Mouse (Mus musculus) bone marrow macrophage, adult 2 months (primary cell): ENCODE data around the gene Kcnh1. TPM values are rescaled to one million over a fixed set of nuclear protein-coding genes. Genes with fewer than 3 reads are reported as not detected.

Experiments used
- H3K27ac ChIP-seq: 2 replicates; pipeline ENCODE4 v1.5.1; 2012; ENCODE audit warnings: low read depth, low read length; ENCODE audit not compliant: insufficient read depth
- H3K4me1 ChIP-seq: 2 replicates; pipeline ENCODE4 v1.6.1; 2012; ENCODE audit warnings: low read length; ENCODE audit not compliant: control insufficient read depth, insufficient read depth
- H3K4me3 ChIP-seq: 2 replicates; pipeline ENCODE4 v1.5.1; 2012; ENCODE audit warnings: mild to moderate bottlenecking, low read length, moderate library complexity; ENCODE audit not compliant: insufficient read depth
- CTCF ChIP-seq: IDR thresholded peaks from 2 replicates; pipeline ENCODE4 v1.5.1; 2012; ENCODE audit warnings: low read depth, mild to moderate bottlenecking, low read length, moderate library complexity
- POLR2A ChIP-seq: IDR thresholded peaks from 2 replicates; pipeline ENCODE4 v1.6.1; 2012; ENCODE audit warnings: mild to moderate bottlenecking, low read depth, low read length, borderline replicate concordance
- polyA plus RNA-seq: library from polyadenylated mRNA; stranded (reverse); fragments of >200 nt; gene quantifications from 2 replicates; pipeline ENCODE4 v1.2.4, GENCODE M21; 2012; ENCODE audit not compliant: missing spikeins, insufficient read depth, insufficient read length

The Kcnh1 gene
- polyA plus RNA-seq, 1 experiment = not detected

- no peaks in the 10 kb centered on the region for H3K4me1 ChIP-seq
- H3K4me3 ChIP-seq = no peak overlapping the region
- H3K27ac ChIP-seq = no peak overlapping the region
- TF ChIP-seq CTCF (no peak), POLR2A (no peak)
Measured at GRCm38 (mm10) chr1:192454501-192454900, 263.9 kb downstream of the Kcnh1 start.

- TF ChIP-seq POLR2A (no peak), CTCF (no peak)
- H3K27ac ChIP-seq = no peak overlapping the region
- H3K4me1 ChIP-seq = no peaks in the 10 kb centered on the region
- no peak overlapping the region for H3K4me3 ChIP-seq
Measured at GRCm38 (mm10) chr1:192454981-192455380, 264.4 kb downstream of the Kcnh1 start.

- H3K27ac ChIP-seq = no peak overlapping the region
- no peak for TF ChIP-seq CTCF
- TF ChIP-seq POLR2A = no peak
- H3K4me3 ChIP-seq = no peak overlapping the region
- no peaks in the 10 kb centered on the region for H3K4me1 ChIP-seq
Measured at GRCm38 (mm10) chr1:192457037-192457436, 266.5 kb downstream of the Kcnh1 start.

GRCm38 (mm10) chr1:192457526-192458206 is 267.1 kb downstream of the Kcnh1 start:
- TF ChIP-seq POLR2A = no peak
- H3K4me1 ChIP-seq = no peaks in the 10 kb centered on the region
- H3K27ac ChIP-seq = no peak overlapping the region
- no peak overlapping the region for H3K4me3 ChIP-seq

- TF ChIP-seq POLR2A = no peak
- no peak for TF ChIP-seq CTCF
Measured at GRCm38 (mm10) chr1:192463732-192464131, 273.2 kb downstream of the Kcnh1 start.

GRCm38 (mm10) chr1:192472366-192472765 is 281.8 kb downstream of the Kcnh1 start:
- Histone ChIP-seq H3K4me3 (no peak overlapping the region), H3K27ac (no peak overlapping the region), H3K4me1 (no peaks in the 10 kb centered on the region)
- no peak for TF ChIP-seq POLR2A
- TF ChIP-seq CTCF = no peak

More at GRCm38 (mm10) chr1:192463732-192464131, 273.2 kb downstream of the Kcnh1 start:
- no peak overlapping the region for H3K4me3 ChIP-seq
- no peaks in the 10 kb centered on the region for H3K4me1 ChIP-seq
- H3K27ac ChIP-seq = no peak overlapping the region

GRCm38 (mm10) chr1:192473134-192473533 is 282.6 kb downstream of the Kcnh1 start:
- no peak overlapping the region for H3K4me3 ChIP-seq
- no peak for TF ChIP-seq POLR2A
- TF ChIP-seq CTCF = no peak
- no peak overlapping the region for H3K27ac ChIP-seq
- H3K4me1 ChIP-seq = no peaks in the 10 kb centered on the region

GRCm38 (mm10) chr1:192476704-192477103 is 286.1 kb downstream of the Kcnh1 start:
- H3K4me1 ChIP-seq = no peaks in the 10 kb centered on the region
- TF ChIP-seq CTCF (no peak), POLR2A (no peak)
- H3K4me3 ChIP-seq = no peak overlapping the region
- no peak overlapping the region for H3K27ac ChIP-seq

- Histone ChIP-seq H3K4me3 (no peak overlapping the region), H3K27ac (no peak overlapping the region), H3K4me1 (no peaks in the 10 kb centered on the region)
- TF ChIP-seq CTCF (no peak), POLR2A (no peak)
Measured at GRCm38 (mm10) chr1:192477556-192477955, 287.0 kb downstream of the Kcnh1 start.

GRCm38 (mm10) chr1:192478176-192478575 is 287.6 kb downstream of the Kcnh1 start:
- Histone ChIP-seq H3K4me1 (no peaks in the 10 kb centered on the region), H3K27ac (no peak overlapping the region)
- no peak for TF ChIP-seq POLR2A
- TF ChIP-seq CTCF = no peak

More at GRCm38 (mm10) chr1:192478176-192478575, 287.6 kb downstream of the Kcnh1 start:
- no peak overlapping the region for H3K4me3 ChIP-seq
